Mouse (Mus musculus) thymus, adult 2 months (tissue): Measurements from ENCODE around the gene Ambp.

ENCODE experiments used
- CTCF ChIP-seq: fragments of 200-500 bp; IDR thresholded peaks from 2 replicates; pipeline ENCODE4 v1.5.1; 2012; ENCODE audit warnings: mild to moderate bottlenecking, control low read depth, low read length, moderate library complexity, borderline replicate concordance; ENCODE audit not compliant: control insufficient read depth, poor library complexity, insufficient read depth; ENCODE audit errors: extremely low read depth
- POLR2A ChIP-seq: fragments of 200-500 bp; IDR thresholded peaks from 2 replicates; pipeline ENCODE4 v1.6.1; 2012; ENCODE audit warnings: mild to moderate bottlenecking, low read length, control low read depth, moderate library complexity; ENCODE audit not compliant: control insufficient read depth, poor library complexity, insufficient read depth; ENCODE audit errors: extremely low read depth

DNA sequence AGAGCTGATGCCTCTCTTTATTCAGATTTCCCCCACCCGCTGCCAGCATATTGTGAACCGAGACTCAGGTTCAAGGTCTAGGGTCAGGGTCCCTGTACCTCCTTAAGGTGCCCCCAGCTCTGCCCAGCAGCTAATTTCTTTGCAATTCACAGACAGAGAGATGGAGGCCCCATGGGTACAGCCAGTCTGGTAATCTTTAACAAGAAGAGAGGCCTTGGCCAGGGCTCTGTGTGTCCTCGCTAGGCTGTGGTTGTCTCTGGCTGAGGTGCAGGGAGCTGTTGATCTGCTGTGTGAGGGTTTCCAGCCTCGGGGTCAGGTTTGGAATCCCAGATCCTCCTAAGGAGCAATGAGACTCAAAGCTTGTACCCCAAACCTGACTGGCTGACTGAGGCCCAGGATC, 11.0 kb upstream of the Ambp start:
- no peak for TF ChIP-seq CTCF
- no peak for TF ChIP-seq POLR2A
